Mouse (Mus musculus) right cerebral cortex, adult 18-20 months (tissue): ENCODE data around the gene Zfp846.

Experiments used
- DNase-seq: peaks from one replicate; pipeline ENCODE4 v3.0.0; 2022; ENCODE audit warnings: mixed read lengths

Zfp846 gene

DNA sequence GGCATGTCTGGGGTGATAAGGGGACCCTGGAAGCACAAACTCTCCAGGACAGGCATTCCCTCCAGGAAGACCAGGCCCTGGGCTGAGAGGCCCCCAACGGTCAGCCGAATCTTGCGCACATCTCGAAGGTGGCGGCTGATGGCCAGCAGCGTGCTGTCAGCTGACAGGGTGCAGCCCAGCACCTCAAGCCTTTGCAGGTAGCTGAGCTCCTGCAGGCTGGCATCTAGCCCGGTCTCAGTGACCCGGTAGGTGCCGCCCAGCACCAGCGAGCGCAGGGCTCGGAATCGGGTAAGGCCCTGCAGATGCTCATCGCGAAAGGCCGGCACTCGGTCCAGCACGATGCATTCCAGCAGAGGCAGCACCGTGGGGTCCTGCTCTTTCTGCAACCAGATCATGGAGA lies 57.5 kb downstream of the Zfp846 start:
- DNase-seq, result no peak

DNA sequence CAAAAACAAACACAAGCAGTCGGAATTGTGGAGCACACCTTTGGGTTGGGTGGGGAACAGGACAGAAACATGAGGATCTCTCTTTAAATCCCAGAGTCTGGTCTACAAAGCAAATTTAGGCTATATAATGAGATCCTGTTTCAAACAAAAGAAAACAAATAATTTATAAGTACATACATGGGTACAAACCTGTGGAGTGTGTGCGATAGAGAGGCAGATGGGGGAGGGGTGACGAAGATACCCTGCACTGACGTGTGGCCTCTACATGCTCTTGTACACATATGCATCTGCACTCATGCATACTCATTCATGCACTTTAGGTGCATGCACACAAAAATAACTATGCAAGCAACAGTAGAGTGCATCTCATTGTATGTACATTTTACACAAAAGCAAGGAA lies 58.4 kb downstream of the Zfp846 start:
- DNase-seq, result no peak

DNA sequence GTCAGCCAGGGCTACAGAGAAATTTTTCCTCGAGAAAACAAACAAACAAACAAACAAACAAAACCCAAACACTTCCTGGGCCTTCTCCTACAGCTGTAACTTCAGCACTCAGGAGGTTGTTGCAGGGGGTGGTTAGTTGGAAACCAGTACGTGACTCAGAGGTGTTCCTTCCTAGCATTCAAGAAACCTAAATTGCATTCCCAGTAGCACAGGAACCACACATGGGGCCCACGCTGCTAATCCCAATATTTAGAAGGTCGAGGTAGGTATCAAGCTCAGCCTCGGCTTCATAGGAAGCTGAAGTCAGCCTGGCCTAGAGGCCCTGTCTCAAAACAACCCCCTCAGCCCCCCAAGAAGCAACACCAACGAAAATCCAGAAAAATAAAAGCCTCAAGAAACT lies 60.4 kb downstream of the Zfp846 start:
- DNase-seq, result no peak

DNA sequence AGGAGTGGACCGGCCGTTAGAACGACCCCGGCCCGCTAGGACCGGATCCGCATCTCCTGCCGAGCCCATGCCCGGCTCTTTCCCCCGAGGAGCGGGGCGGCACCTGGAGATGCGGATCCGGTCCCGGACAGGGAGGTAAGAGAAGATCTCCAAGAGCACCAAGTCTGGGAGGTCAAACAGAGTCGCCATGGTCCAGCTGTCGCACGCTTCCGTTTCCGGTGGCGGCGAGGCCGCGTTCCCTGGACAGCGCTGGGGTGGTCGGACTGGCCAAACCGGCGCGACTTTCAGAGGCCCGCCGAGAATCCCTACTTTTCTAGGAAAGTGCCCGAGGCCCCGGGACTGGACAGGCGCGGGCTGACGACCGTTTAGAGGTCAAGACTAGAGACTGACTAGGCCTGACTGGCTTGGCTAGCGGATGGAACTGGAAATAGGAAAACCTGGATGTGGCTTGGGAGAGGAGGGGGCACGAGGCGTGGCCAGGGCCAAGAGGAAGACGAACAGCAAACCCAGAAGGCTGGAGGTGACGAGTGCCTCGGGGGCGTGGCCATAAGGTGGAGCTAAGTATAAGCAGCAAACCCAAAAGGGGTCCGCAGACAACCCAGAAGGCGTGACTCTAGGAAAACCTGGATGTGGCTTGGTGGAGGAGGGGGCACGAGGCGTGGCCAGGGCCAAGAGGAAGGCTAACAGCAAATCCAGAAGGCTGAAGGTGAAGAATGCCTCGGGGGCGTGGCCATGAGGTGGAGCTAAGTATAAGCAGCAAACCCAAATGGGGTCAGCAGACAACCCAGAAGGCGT lies 61.2 kb downstream of the Zfp846 start, which contains the start of gene Ubl5:
TSS of gene Ubl5 (plus strand) at position 778 of the 795 bp plus-strand sequence.
- no peak for DNase-seq

DNA sequence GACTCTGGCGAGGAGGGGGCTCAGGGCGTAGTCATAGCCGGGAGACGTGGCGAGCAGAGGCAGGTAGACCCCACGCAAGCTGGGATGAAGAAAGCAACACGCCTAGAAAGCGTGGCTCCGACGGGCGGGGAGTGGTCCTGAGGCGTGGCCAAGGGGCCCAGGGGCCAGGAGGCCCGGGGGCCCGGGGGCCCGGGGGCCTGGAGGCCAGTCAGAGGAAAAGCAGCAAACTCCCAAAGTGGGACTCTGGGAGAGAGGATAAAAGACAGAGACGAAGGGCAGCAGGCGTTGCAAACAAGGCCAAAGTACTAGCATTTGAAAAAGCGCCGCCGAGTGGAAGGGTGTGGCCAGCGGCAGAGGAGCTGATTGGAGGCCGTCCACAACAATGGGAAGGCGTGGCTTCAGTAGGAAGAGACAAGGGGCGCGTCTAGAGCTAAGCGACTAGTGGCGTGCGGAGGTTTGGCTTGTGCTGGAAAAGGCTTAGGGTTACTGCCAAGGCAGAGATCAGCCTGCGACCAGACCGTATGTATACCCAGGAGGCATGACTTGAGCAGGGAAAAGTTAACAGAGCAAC lies 61.9 kb downstream of the Zfp846 start:
- peak; percentile 78 for DNase-seq

DNA sequence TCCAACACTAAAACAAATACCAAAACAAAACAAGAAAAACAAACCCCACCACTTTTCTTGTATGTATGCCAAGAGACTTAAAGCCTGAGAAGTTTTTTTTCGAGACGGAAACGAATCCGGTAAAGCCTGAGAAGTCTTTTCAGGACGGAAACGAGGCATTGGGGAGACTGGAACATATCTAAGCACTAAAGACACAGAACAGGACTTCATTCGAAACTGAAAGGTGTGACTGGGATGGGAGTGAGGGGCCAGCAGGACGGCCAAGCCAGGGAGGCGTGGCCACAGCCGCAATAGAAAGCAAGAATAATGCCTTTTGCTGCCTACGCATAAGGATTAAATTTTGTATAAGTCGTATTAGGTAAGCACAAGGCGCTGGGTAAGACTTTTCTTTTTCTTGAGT lies 62.7 kb downstream of the Zfp846 start:
- DNase-seq, result no peak

DNA sequence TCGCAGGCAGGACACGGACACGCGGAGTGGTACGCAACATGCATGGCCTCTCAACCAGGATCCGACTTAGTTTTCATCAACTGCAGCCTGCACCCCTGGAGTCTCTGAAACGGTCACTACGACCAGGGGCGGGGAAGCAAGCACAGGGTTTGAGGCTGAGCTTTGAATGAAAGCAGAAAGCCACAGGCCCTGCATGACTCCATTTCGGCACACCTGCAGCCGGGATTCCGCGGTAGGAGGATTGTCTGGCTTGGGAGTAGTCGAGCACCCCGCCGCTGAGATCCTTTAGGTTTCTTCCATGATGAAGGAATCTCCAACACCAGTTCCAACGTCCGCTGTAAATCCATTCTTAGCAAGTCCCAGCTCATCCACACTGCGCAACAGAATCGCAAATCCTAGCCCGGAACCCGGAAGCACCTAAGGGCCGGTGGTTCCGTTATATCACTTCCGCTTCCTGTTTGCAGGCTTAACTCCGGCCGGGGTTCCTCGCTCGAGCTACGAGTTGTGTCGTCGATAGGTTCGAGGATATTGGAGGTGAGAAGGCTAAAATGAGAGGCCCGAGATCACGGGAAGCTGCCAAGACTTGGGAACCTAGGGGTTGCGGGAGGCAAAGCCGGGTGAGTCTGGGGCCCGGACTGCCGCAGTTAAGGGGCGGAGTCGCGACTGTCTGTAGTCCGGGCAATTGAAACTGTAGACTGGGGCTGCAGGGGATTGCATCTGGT lies 63.4 kb downstream of the Zfp846 start, which contains the start of gene Fbxl12:
TSS of gene Fbxl12 (minus strand) at position 408 of the 722 bp plus-strand sequence.
- DNase-seq, result peak; percentile 79

DNA sequence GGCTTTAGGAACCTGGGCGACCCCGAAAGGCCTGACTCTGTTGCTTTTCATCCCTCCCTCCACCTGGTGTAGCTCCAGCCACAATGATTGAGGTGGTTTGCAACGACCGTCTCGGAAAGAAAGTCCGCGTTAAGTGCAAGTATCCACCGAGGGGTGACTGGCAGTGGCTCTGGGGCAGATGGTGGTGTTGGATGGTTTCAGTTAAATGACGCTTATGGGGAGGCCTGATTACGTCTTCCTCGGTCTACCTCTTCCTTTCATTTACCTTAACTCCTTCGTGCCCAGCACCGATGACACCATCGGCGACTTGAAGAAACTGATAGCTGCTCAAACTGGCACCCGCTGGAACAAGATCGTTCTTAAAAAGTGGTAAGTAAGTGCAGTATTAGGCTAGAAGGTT lies 64.0 kb downstream of the Zfp846 start:
- DNase-seq, result peak; percentile 29

DNA sequence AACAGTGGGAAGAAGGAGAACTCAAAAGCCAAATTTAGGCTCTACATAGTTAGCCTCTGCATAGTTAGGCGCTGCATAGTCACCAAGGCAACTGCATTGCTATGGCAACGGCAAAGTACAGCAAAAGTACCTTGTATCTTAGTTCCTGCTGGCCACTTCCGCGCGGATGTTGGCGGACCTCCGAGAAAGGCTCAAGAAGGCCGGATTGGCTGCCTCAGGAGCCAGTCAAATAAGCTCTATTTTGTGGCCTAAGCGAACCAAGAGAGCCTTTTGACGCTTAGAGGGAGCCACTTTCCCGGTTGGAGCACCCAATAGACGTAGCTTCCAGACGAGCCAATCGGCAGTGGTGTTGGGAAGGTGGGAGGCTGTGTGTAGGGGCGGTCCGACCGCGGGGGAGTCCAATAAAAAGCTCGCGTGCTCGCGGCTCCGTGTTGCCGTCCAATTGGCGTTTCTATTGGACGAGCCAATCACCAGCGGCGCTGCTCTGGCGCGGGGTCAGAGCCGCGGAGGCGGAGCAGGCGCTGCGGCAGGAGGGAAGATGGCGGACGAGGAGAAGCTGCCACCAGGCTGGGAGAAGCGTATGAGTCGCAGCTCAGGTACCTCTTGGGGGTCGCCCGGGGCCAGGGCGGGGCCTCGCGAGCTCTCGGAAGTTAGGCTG lies 70.6 kb downstream of the Zfp846 start, which contains the start of gene Pin1:
TSS of gene Pin1 (plus strand) at position 494 of the 658 bp plus-strand sequence.
- DNase-seq, result peak; percentile 99

DNA sequence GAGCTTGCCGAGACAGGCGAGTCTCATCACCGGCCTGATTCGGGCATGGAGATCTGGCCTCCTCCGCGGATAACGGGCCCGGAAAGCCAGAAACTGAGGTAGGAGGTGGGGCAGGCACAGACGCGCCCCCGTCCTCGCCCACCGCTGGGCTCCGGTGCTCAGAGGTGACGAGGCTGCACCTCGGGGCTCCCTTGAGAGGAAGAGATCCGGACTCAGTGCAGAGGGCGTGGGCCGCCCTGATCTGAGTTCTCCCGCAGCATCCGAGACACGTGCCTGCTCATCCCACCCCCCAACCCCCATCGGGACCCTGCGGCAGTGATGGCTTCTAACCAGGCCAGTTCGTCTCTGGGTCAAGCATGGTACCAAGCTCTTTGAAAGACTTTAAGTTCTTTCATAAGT lies 71.2 kb downstream of the Zfp846 start:
- DNase-seq, result no peak

DNA sequence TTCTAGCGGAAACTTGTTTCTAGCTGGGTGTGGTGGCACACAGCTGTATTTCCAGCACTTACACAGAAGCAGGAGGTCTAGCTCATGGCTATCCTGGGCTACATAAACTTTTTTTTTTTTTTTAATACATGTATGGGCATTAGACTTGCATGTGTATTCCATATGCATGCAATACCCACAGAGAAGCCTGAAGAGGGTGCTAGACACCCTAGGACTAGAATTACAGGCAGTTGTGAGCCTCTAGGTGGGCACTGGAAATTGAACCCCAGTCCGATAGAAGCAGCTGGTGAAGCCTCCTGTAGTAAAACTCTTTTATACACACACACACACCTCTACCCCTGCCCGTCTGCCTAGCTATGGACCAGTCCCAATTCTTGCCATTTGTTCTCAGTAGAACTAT lies 72.8 kb downstream of the Zfp846 start:
- DNase-seq, result no peak
